Mouse (Mus musculus) c-Kit-positive CD71-positive TER-119-negative erythroid progenitor cells, embryonic 14.5 days (primary cell): Measurements from ENCODE around the gene Mier1.

ENCODE experiments used
- DNase-seq: peaks from one replicate; pipeline ENCODE4 v3.0.0-alpha.2; 2013; ENCODE audit warnings: low read depth

Gene Mier1

GRCm38 (mm10) chr4:103114184-103115111 is at the start of gene Mier1, which contains the start of gene Wdr78:
Mier1 (plus strand) TSS chr4:103114390.
Wdr78 (minus strand) TSS chr4:103114555.
- DNase-seq, result peak; percentile 87

DNA sequence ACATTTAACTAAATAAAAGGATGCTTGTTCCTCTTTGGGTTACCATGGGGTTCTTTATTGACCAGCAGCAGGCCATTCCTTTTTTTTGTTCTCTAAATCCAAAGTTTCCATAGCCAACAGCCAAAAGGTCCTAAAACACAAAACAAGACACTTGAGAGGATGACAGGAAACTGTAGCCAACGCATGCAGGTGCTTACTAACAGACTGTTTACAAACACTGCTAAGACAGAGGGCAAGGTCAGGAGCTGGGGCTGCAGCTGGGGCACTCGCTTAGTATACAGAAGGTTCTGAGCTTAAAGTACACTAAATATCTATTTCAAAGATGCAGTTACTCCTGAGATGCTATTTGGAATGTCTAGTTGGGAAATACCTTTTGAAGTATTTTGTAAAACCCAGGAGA is 49.8 kb upstream of the Mier1 start:
- DNase-seq, result no peak

DNA sequence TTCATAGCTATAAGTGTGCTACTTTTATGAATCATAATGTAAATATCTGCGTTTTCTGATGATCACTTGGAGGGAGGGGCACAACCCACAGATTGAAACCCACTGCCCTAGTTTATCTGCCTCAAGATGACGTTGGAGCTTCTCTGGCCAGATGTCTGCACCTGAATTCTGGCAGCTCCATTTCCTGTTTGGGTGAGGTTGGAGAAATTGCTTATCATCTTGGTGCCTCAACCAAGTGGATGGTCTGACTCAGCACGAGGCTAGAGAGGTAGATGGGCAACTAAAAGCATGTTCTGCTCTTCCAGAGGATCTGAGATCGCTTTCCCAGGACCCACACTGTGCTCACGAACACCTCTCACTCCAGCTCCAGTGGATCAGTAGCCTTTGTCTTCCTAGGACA is 49.2 kb upstream of the Mier1 start:
- no peak for DNase-seq

DNA sequence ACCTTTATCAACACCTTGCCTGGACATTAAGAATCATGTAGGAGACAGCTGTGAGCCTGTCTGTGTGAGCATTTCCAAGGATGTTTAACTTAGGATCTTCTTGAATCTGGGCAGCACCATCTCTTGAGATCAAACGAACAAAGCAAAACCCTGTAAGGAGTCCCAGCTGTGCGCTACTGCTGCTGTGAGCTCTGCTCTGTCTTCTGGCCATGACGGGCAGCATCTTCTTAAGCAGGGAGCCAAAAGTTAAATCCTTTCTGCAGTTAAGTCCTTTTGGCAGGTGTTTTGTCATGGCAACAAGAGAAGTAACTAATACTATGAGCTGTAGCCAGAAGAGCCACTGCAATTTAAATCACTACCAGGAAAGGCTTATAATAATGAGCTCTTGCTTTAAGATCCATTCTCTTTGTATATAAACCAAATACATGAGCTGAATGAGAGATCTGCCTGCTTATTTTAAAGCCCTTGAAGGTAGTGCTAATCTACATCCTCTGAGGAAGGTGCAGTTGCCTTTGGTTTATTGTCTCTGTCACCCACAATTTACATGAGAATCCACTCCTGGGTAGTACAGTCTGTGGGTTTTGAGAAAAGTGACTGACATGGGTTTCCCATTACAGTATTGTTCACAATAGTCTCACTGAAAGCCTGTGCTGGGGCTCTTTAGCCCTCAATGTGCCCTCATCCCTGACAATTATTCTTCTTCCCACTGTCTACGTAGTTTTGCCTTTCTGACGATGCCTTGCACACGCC is 46.1 kb upstream of the Mier1 start:
- no peak for DNase-seq

GRCm38 (mm10) chr4:103070631-103071030 is 43.6 kb upstream of the Mier1 start:
- DNase-seq, result no peak

GRCm38 (mm10) chr4:103085237-103085636 is 29.0 kb upstream of the Mier1 start:
- DNase-seq, result no peak

DNA sequence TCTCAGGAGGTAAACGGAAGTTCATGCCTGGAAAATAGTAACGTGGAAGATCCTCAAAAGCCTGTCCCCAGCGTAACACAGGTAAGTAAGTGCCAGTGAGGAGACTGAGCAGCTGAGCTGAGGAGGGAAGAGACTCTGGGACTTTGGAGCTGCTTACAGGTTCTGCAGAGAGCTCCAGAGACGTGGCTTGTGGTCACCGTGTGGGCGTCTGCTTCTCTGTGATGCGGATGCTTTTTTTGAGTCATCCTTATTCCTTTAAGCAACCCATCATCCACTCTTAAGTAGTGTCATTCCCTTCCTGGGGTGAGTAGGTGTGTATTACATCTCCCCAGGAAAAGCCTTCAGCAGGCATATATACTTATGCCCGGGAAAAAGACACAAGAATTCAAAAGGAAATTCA is 18.3 kb upstream of the Mier1 start:
- no peak for DNase-seq

DNA sequence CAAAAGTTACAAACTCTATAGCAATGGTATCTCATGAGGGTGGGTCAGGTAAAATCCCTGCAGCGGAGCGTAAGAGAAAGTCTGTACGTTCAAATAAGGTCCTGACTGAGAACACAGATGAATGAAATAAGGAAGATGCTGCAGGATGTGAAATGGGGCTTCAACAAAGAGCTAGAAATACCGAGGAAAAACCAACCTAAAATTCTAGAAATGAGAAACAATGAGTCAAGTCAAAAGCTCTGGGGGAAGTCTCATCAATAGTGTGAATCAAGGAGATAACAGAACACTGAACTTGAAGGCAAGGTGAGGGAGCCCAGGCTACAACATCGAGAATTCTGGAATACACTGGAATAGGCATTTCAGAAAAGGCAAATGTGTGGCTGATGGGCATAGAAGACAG is 15.7 kb upstream of the Mier1 start:
- no peak for DNase-seq

- DNase-seq, result no peak
These were observed 1.5 kb upstream of the Mier1 start for GRCm38 (mm10) chr4:103112651-103113050.

DNA sequence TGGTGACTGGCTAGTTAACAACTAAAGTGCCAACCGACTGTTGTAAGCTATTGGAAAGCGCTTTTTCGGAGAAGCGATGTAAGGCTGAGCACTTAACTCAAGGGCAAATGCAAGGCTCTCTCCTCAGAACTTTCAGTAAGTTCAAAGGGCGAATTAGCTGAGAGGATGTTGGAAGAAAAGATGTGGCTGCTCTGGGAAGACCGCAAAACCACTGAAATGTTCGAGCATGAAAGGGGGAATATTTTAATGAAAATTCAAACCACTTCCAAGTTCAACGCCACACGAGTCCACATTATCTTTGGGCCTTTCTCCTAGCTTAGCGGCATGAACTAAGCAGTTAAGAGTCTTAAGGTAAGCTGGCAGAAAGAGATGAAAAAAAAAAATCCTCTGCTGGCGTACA is 788 bp upstream of the Mier1 start:
- no peak for DNase-seq

GRCm38 (mm10) chr4:103118888-103119228 is 4.7 kb downstream of the Mier1 start:
- DNase-seq, result no peak

DNA sequence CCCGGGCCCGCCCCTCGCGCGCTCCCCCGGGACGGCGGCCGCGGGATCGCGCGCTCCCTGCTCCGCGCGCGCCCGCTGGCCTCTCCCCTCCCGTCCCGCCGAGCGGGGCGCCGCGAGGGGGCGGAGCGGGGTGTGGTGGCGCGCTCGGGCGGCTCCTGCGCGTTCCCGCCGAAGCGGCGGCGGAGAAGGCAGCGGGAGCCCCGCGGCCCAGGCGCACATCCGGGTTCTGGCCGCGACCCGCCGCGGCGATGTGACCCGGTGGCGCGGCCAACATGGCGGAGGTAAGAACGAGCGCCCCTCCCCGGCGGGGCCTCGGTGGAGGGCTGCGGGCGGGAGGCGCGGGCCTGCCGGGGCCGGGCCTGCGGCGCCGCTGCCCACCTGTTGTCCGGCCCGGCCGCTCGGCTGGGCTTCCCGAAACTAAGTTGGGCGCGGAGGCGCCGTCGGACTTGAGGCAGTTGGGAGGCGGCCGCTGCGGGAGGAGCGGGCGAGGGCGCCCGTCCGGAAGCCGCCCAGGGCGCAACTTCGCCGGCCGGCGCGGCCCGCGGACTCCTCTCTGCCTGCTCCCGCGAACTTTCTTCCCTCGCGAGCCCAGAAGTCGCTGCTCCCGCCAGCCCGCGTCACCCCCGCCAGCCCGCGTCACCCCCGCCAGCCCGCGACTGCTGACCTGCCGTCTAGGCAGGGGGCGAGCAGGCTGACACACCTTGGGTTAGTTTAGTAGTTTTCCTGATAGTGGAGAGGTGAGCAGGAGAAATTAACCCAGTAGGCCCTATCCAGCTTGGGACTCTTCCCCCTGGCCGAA is 5.2 kb downstream of the Mier1 start:
- DNase-seq, result no peak

DNA sequence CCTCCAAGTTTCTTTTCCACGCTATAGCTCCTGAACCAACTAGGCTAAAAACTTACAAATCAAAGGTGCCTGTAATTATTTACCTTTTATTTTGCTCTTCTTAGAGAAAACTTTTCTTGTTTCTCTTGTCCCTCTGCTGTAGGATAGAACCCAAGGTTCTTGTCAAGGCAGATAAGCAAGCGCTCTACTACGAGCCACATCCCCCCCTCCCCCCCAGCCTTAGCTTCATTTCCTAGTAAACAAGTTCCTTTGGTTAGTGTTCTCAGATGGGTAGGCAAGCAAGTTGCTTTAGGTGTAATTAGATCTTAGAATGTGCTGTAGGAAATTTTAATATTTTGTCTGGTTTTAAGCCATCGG is 5.8 kb downstream of the Mier1 start:
- no peak for DNase-seq

DNA sequence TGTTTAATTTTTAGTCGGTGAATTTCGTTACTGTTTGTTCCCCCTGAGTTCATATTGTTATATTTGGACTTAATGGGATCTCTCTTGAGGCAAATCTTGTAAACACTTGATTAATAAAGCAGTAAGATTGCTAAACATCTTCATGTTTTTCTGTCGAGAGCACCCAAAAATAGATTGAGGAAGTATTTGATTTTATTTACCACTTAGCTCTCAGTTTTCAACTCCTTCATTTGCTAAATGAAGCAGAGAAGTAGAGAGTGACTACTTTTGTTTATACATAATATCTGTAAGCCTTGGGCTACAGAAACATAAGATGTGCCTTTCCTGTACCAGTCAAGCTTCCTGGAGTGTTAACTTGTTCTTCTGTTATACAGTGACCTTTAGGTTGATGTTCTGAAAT is 6.2 kb downstream of the Mier1 start:
- DNase-seq, result no peak

DNA sequence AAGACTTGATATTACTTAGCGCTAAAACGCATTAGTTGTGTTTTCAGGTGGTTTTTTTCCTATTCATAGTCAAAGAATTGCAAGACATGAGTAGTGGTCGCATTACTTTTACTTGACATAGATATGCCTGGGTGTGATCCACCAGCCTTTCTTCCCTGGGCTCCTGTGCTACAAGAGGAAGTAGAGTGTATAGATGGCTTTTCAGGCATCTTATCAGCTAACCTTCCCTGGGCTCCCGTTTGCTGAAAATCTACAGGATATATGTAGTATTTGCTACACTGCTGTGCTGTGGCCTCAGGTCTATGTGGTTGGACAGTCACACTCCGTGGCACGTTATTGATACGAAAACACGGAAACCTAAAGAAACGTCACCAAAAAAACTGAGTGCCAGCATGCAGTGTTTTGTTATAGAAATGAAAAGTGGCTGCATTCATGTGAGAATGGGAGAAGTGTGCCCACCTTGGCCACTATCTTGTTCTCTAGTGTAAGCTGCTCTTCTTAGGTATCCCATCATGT is 6.7 kb downstream of the Mier1 start:
- no peak for DNase-seq

- no peak for DNase-seq
These were observed 8.9 kb downstream of the Mier1 start for GRCm38 (mm10) chr4:103123086-103123485.

DNA sequence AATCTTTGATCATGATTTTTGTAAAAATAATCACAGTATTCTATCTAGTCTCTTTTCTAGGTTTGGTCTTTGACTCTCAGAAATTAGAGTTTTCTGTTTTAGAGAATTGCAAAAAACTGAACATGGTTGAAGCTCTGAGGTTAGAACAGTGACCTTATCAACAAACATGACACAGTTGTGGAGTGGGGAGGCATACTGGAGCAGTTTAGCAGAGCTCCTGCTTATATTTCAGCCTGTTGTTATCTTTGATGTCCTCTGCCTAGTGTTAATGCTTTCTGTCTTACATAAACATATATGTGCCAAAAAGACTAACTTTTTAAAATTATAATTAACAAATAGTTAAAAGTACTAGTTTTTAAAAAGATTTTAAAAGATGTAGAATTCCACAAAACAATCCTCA is 9.4 kb downstream of the Mier1 start:
- DNase-seq, result no peak

GRCm38 (mm10) chr4:103126533-103126932 is 12.3 kb downstream of the Mier1 start:
- no peak for DNase-seq

DNA sequence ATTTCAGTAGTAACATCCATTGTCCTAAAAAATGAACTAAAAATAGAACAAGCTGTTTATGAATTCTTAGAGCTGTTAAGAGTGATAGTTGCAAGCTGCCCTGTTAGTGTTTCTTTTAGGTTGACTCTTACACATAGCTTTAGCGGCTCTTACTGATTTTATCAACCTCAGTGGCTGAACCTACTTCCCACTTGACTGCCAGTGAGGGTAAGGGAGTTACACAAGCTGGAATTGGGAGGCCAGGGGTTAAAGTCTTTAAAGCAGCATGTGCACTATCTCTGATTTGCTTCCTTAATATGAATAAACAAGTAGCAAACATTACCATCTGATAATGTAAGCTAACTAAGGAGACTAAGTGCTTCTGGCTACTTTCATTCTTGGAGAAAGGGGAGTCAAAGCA is 22.8 kb downstream of the Mier1 start:
- no peak for DNase-seq

- DNase-seq, result peak; percentile 39
These were observed 32.1 kb downstream of the Mier1 start for GRCm38 (mm10) chr4:103146339-103146738.

- DNase-seq, result no peak
These were observed 37.8 kb downstream of the Mier1 start for GRCm38 (mm10) chr4:103151946-103152345.

DNA sequence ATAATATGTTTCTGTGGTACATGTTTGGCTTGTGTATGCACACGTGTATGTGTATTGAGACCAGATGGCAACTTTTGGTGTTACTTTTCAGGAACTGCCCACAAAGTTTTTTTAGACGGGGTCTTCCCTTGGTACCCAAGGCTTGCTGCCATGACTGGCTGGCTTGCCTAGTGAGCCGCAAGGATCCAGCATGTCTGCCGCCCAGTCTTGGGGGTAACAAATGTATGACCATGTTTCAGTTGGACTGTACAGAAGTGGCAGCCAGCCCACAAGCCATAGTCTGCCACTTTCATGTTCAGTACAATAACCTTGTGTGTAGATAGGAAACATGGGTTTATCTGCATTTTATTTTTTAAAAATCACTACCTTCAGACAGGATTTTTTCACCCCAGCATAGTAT is 44.6 kb downstream of the Mier1 start:
- DNase-seq, result no peak
